Mouse (Mus musculus): ENCODE data around the gene Ier3.

DNA sequence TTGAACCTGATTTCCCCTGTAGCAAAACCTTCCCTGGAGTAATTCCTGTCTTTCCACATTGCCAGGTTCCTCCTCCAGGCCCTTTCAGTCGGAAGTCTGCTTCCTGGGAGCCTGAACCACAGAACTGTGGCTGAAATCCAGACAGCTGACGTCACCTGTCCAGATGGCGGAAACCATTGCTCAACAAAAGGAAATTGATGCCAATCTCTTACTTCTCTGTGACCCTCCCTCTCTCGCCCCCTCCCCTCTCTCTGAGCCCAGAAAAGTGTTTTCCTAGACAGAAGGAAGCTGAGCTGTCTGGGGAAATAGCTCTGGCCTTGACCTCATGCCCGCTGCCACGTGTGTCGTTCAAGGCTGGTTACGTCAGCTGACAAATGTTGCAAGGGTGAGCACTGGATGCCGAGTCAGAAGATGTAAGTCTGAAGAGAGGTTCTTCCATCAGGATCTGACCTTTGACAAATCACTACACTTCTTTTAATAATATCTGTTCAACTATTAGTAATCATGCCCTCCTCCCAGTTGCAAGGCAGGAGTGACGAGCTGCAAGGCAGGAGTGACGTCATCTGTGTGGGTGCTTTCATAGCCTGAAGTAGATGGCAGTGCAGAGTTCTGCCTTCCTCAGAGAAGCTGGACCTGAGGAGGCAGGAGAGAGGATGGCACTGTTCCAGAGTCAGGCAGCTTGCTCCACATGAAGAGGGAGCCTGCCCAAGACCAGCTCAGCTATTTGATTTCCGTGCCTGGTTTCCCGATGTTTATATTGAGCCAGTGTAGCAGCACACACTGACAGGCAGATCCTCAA is 44.5 kb upstream of the Ier3 start:
- no peak for TF ChIP-seq CTCF (IDR thresholded peaks at IDR 0.05; ENCODE audit: insufficient read depth, low read depth, low read length)
- TF ChIP-seq POLR2A (IDR thresholded peaks at IDR 0.05; ENCODE audit: insufficient read depth, low read depth, low read length): no peak

All from olfactory bulb, adult 2 months (tissue).